Mouse (Mus musculus) megakaryocyte progenitor cell, adult 5-6 weeks (primary cell): ENCODE data around the gene Nemp1. TPM values are rescaled to one million over a fixed set of nuclear protein-coding genes. Genes with fewer than 3 reads are reported as not detected.

ENCODE experiments used
- ATAC-seq: replicated peaks from 2 replicates; pipeline ENCODE4 v1.8.0; 2016; ENCODE audit warnings: mild to moderate bottlenecking, moderate TSS enrichment, inconsistent platforms; ENCODE audit not compliant: poor library complexity
- total RNA-seq, 2 experiments: library from RNA; stranded (forward) in 1 of 2; stranded (reverse) in 1 of 2; fragments of 157-497, 149-512 nt in 1 of 2; fragments of 200-1000 nt in 1 of 2; gene quantifications; 2 replicates each; pipeline versions ENCODE4 v1.2.3 to v1.2.4; 2015 to 2017

The Nemp1 gene
- total RNA-seq, 2 experiments from 2014 or later, result 17.8 to 19.8 TPM

DNA sequence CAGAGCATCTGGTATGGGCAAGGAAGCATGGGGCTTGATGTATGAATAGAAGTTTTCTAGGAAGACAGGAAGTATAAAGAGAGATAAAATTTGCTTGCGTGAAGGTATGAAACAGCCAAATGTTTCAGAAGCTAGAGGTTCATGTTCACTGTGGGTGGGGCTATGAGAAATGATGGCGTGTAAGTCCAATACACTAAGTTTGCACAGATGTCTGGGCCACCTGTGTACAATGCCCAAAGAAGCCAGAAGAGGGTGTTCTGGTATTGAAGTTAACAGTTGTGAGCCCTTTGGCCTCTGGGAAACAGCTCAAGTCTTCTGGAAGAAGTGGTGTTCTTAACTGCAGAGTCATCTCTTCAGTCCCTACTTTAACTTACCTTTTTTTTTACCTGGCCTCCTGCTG lies 3.5 kb downstream of the Nemp1 start:
- no peak for ATAC-seq

DNA sequence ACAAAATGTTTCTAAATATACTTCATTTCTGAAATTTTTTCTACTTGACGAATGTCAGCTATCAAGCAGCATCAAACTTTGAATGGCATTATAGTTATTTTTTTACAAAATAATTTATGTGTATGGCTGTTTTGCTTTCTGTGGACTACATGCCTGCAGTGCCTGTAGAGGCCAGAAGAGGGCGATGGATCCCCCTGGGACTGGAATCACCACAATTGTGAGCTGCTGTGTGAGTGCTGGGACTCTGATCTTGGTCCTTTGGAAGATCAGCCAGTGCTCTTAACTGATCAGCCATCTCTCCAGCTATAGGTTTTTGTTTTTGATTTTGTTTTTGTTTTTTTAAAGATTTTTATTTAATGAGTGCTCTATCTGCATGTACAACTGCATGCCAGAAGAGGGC lies 4.6 kb downstream of the Nemp1 start:
- no peak for ATAC-seq

- no peak for ATAC-seq
These were observed 7.5 kb downstream of the Nemp1 start for GRCm38 (mm10) chr10:127674046-127674655.

- peak; percentile 77 for ATAC-seq
These were observed 8.3 kb downstream of the Nemp1 start for GRCm38 (mm10) chr10:127674794-127675522.

GRCm38 (mm10) chr10:127675859-127676398 lies 9.2 kb downstream of the Nemp1 start:
- no peak for ATAC-seq

DNA sequence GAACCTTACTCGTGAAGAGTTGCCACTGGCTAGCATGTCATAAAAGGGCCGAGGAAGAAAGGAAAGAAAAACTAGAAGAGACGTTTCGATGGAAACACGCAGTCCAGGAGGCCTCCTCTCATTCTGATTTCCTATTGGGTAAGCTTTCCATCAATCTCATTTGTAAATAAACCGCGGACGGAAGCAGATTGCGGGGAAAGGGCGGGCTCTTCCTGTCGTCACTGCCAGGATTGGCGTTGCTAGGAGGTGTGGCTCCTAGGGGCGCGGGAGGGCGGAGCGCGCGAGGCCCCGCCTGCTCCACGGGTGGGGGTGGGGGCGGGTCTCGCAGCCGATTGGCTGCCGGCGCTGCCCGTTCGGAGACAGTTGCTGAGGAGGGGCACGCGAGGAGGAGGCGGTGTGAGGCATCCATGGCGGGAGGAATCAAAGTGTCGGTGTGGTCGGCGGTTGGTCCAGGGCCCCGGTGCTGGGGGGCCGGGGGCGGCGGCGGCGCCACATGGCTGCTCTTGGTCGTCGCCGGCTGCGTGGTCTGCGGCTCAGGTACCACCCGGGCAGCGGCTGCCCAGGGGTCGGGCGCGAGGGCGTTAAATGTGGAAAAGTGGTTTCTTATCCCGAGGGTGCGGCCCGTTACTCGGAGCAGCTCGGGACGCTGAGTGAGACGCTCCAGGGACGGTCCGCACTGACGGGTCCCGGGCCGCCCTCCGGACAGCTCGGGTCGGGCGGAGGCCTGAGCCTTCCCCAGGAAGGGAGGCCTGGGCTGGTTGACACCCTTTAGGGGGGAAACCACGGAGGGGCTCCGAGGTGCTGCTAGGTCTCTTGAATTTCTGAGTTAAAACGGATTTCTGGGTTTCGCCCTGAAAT lies 10.2 kb downstream of the Nemp1 start:
- peak; percentile 83 for ATAC-seq

GRCm38 (mm10) chr10:127677591-127678336 lies 11.1 kb downstream of the Nemp1 start:
- ATAC-seq, result peak; percentile 60

GRCm38 (mm10) chr10:127679208-127679607 lies 12.5 kb downstream of the Nemp1 start:
- no peak for ATAC-seq

DNA sequence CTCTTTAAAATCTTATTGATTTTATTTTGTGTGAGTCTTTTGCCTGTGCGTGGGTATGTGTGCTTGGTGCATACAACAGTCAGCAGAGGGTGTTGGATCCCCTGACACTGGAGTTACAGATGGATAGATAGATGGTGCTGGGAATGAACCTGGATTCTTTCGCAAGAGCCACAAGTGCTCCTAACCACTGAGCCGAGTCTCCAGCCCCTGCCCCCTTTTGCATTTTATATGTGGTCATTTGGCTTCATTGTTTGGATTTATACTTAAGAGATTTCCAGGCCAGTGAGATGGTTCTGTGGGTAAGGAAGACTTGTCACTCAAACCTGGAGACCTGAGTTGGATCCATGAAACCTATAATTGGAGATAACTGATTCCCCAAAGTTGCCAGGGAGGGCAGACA lies 13.2 kb downstream of the Nemp1 start:
- ATAC-seq, result no peak

- no peak for ATAC-seq
These were observed 16.2 kb downstream of the Nemp1 start for GRCm38 (mm10) chr10:127682886-127683285.

DNA sequence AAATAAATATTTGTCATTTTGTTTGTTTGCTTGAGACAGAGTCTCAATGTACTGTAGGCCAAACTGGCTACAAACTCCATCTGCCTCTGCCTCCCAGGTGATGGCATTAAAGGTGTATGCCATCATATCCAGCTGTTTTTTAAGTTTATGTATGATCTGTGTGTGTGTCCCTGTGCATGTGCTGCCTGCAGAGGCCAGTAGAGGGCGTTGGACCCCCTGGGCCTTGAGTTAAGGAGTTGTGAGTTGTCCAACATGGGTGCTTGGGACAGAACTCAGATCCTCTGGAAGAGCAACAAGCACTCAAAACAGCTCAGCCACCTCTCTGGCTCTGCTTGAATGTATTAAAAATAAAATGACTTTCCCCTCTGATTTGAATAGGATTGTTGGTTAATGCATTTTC lies 24.4 kb downstream of the Nemp1 start:
- no peak; the same call in 1 of the 2 replicates for ATAC-seq

GRCm38 (mm10) chr10:127694636-127695035 lies 27.9 kb downstream of the Nemp1 start:
- ATAC-seq, result peak; percentile 93

DNA sequence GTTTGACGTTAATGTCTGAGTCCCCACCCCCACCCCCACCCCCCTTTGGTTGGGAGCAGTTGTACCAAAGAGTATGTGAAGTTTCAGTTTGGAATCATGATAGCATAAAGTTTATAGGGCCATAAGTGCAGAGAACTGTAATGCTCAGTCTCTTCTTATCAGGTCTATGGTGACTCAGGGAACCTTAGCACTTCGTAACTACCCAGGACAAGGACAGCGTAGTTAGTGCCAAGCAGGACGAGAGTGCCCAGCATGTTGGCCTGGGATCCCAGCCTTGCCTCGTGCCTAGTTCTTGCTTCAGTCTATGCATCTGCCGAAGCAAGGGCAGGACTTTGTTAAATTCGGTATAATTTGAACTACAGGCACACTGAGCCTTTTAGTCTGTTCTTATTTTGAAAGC lies 29.1 kb downstream of the Nemp1 start:
- ATAC-seq, result no peak

DNA sequence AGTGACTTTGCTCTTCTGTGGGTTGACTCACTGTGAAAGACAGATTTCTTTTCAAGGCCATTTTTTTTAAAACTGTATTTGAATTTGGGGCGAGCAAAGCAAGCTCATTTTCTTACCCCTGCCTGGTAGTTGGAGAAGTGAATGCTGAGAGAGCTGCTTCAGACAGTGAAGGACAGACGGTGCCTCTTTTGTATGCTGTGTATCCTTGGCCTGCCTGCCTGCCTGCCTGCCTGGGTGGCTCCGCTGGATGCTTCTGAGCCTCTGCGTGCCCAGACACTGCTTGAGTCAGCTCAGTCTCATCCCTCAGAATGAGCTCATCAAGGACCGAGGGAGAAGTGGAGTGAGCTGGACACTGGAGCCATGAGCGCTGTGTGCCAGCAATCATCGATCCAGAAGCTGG lies 32.3 kb downstream of the Nemp1 start:
- ATAC-seq, result no peak

DNA sequence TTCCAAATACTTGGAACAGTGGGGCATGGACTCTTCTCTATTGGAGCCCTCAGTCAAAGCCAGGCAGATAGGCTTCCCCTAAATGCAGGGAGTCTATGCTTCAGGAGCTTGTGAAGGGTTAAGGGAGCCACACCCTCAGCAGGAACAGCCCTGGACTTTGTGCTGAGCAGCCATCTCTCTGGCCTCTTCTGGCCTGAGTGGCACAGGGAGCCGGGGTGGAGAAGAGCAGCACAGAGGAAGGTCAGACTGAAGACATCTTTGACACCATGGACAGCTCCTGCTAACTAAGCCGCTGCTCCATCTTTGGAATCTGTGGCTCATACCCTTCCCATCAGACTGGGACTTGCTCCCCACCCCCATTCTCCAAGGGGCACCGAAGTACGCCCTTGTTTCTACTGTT lies 36.6 kb downstream of the Nemp1 start:
- peak; percentile 63 for ATAC-seq

DNA sequence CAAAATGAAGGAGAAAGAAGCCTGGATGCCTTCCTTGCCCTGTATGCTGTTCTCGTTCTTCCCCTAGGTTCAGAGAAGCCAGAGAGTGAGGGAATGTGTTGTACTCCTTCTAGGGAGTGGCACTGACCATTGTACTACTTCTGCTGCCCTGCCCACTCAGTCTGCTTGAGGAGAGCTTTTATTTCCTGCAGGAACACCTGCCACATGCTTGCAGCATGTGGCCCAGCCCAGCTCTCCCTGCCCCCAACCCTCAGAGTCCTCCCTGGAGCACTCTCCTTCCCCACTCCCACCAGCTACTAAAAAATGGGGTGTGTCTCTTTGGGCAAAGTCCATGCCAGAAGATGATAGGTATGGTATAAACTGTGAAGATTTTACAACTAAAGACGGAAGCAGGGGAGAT lies 37.6 kb downstream of the Nemp1 start:
- no peak for ATAC-seq

GRCm38 (mm10) chr10:127704766-127705220 lies 38.1 kb downstream of the Nemp1 start, which contains the start of gene Myo1a:
TSS of gene Myo1a (plus strand) at chr10:127705170.
- ATAC-seq, result no peak

GRCm38 (mm10) chr10:127705783-127706182 lies 39.1 kb downstream of the Nemp1 start:
- ATAC-seq, result no peak

DNA sequence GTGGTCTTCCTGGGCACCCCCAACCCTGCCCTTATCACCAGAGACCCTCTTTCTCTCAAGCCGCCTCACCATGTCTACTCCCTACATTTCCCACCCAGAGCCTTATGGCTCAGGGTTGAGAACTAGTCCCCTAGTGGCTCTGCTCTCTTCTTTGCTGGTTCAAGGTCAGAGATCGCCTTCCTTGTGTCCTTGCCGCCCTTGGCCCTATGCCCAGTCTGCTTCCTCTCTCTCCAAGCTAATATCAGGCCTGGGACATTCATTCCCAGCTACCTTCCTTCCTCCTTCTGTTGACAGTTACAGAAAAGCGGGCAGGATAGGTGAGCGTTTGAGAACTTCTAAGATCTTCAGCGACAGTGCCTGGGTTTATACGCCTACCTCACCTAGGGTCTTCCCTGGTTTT lies 41.0 kb downstream of the Nemp1 start:
- ATAC-seq, result no peak

DNA sequence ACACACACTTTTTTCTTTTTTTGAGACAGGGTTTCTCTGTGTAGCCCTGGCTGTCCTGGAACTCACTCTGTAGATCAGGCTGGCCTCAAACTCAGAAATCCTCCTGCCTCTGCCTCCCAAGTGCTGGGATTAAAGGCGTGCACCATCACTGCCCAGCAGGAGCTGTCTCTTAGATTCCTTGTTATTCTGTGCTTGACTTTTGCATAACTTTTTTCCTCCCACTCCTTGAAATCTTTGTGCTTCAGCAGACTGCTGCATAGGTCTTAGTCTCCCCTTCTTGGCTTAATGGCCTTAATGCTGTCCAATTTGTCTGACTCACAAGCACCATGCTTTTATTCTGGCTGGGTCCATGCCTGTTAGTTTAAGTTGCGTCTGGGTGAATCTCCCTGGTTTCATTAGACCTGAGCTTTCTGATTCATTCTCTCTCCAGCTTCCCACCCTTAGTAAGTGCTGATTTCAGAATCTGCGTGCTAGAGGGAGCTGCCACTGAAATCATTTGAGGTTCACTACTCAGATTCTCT lies 42.2 kb downstream of the Nemp1 start:
- ATAC-seq, result no peak
